Mouse (Mus musculus): Measurements from ENCODE around the gene Rnase2a. TPM values are rescaled to one million over a fixed set of nuclear protein-coding genes. Genes with fewer than 3 reads are reported as not detected.
"Not testable (repeated sequence)": the region's sequence is repeated elsewhere in the genome, so short reads cannot be mapped to it uniquely, and the experiment has no call there.

Rnase2a gene
- polyA plus RNA-seq, 1 experiment from 2014 or later, result not detected

GRCm38 (mm10) chr14:51250348-51250747, 5.6 kb downstream of the Rnase2a start:
- Histone ChIP-seq H3K4me3 (ENCODE audit: low read depth, low read length) (no peak overlapping the region), H3K27ac (ENCODE audit: low read depth, low read length) (no peak overlapping the region), H3K4me2 (no peak overlapping the region), H3K27me3 (ENCODE audit: control insufficient read depth, insufficient read depth, low read length) (no peaks in the 10 kb centered on the region), H3K9ac (ENCODE audit: low read length) (no peak overlapping the region), H3K36me3 (ENCODE audit: control insufficient read depth, insufficient read depth, low read length) (no peaks in the 10 kb centered on the region), H3K9me3 (ENCODE audit: control insufficient read depth, low read length) (no peaks in the 10 kb centered on the region), H3K4me1 (ENCODE audit: control insufficient read depth, insufficient read depth, low read length) (no peaks in the 10 kb centered on the region)
- DNase-seq (ENCODE audit: low spot score, missing footprints), result no peak
- 72% methylated on average over 3 of the region's 3 CpGs for whole genome bisulfite sequencing
- ATAC-seq (ENCODE audit: low FRiP score), result no peak

GRCm38 (mm10) chr14:51247736-51248135, 8.2 kb downstream of the Rnase2a start:
- H3K36me3 ChIP-seq (ENCODE audit: control insufficient read depth, insufficient read depth, low read length), result no peaks in the 10 kb centered on the region
- H3K4me2 ChIP-seq, result no peak overlapping the region
- no peaks in the 10 kb centered on the region for H3K4me1 ChIP-seq (ENCODE audit: control insufficient read depth, insufficient read depth, low read length)
- H3K27me3 ChIP-seq (ENCODE audit: control insufficient read depth, insufficient read depth, low read length), result no peaks in the 10 kb centered on the region
- 71% methylated on average over 1 of the region's 1 CpGs for WGBS
- H3K9ac ChIP-seq (ENCODE audit: low read length), result no peak overlapping the region
- no peak overlapping the region for H3K27ac ChIP-seq (ENCODE audit: low read depth, low read length)
- DNase-seq (ENCODE audit: low spot score, missing footprints) (no peak), ATAC-seq (ENCODE audit: low FRiP score) (no peak)
- H3K4me3 ChIP-seq (ENCODE audit: low read depth, low read length), result no peak overlapping the region
- H3K9me3 ChIP-seq (ENCODE audit: control insufficient read depth, low read length), result no peaks in the 10 kb centered on the region

GRCm38 (mm10) chr14:51240899-51241298, 15.0 kb downstream of the Rnase2a start:
- Histone ChIP-seq H3K27ac (ENCODE audit: low read depth, low read length) (no peak overlapping the region), H3K9ac (ENCODE audit: low read length) (no peak overlapping the region), H3K4me2 (no peak overlapping the region), H3K4me3 (ENCODE audit: low read depth, low read length) (no peak overlapping the region), H3K9me3 (ENCODE audit: control insufficient read depth, low read length) (no peaks in the 10 kb centered on the region), H3K27me3 (ENCODE audit: control insufficient read depth, insufficient read depth, low read length) (no peaks in the 10 kb centered on the region), H3K36me3 (ENCODE audit: control insufficient read depth, insufficient read depth, low read length) (no peaks in the 10 kb centered on the region), H3K4me1 (ENCODE audit: control insufficient read depth, insufficient read depth, low read length) (no peaks in the 10 kb centered on the region)
- no peak for DNase-seq (ENCODE audit: low spot score, missing footprints)
- no peak for ATAC-seq (ENCODE audit: low FRiP score)

- not testable (repeated sequence) for DNase-seq (ENCODE audit: low spot score, missing footprints); H3K4me1 ChIP-seq (ENCODE audit: control insufficient read depth, insufficient read depth, low read length); ATAC-seq (ENCODE audit: low FRiP score); H3K27ac ChIP-seq (ENCODE audit: low read depth, low read length); H3K4me2 ChIP-seq; H3K9ac ChIP-seq (ENCODE audit: low read length); H3K4me3 ChIP-seq (ENCODE audit: low read depth, low read length); H3K27me3 ChIP-seq (ENCODE audit: control insufficient read depth, insufficient read depth, low read length); H3K9me3 ChIP-seq (ENCODE audit: control insufficient read depth, low read length); H3K36me3 ChIP-seq (ENCODE audit: control insufficient read depth, insufficient read depth, low read length)
- WGBS, result 86% methylated on average over 1 of the region's 1 CpGs
These were observed 18.4 kb downstream of the Rnase2a start for GRCm38 (mm10) chr14:51237488-51237887.

- WGBS, result 61% methylated on average over 4 of the region's 4 CpGs
- H3K27ac ChIP-seq (ENCODE audit: low read depth, low read length); DNase-seq (ENCODE audit: low spot score, missing footprints); H3K4me2 ChIP-seq; H3K4me3 ChIP-seq (ENCODE audit: low read depth, low read length); ATAC-seq (ENCODE audit: low FRiP score); H3K4me1 ChIP-seq (ENCODE audit: control insufficient read depth, insufficient read depth, low read length); H3K9me3 ChIP-seq (ENCODE audit: control insufficient read depth, low read length); H3K27me3 ChIP-seq (ENCODE audit: control insufficient read depth, insufficient read depth, low read length); H3K36me3 ChIP-seq (ENCODE audit: control insufficient read depth, insufficient read depth, low read length); H3K9ac ChIP-seq (ENCODE audit: low read length): not testable (repeated sequence)
These were observed 26.3 kb downstream of the Rnase2a start for GRCm38 (mm10) chr14:51229657-51230056.

GRCm38 (mm10) chr14:51220075-51220474, 35.8 kb downstream of the Rnase2a start:
- not testable (repeated sequence) for DNase-seq (ENCODE audit: low spot score, missing footprints); H3K9me3 ChIP-seq (ENCODE audit: control insufficient read depth, low read length); H3K4me1 ChIP-seq (ENCODE audit: control insufficient read depth, insufficient read depth, low read length); H3K36me3 ChIP-seq (ENCODE audit: control insufficient read depth, insufficient read depth, low read length); H3K4me2 ChIP-seq; ATAC-seq (ENCODE audit: low FRiP score); H3K27me3 ChIP-seq (ENCODE audit: control insufficient read depth, insufficient read depth, low read length); H3K9ac ChIP-seq (ENCODE audit: low read length); H3K4me3 ChIP-seq (ENCODE audit: low read depth, low read length); H3K27ac ChIP-seq (ENCODE audit: low read depth, low read length)
- 92% methylated on average over 3 of the region's 3 CpGs for WGBS

Other genes starting within 250 kb of the Rnase2a start
- gene Rnase10, start 248.4 kb downstream of the Rnase2a start, polyA plus RNA-seq (2014; fragmentation: Nextera tagmentation; extraction: Ambion mirVana), result not detected in 2 replicates
- not detected in 2 replicates for gene Rnase9, start 214.2 kb downstream of the Rnase2a start, polyA plus RNA-seq (2014; fragmentation: Nextera tagmentation; extraction: Ambion mirVana)
- not detected in 2 replicates for gene Rnase11, start 205.9 kb downstream of the Rnase2a start, polyA plus RNA-seq (2014; fragmentation: Nextera tagmentation; extraction: Ambion mirVana)
- gene Rnase12, start 198.5 kb downstream of the Rnase2a start, polyA plus RNA-seq (2014; fragmentation: Nextera tagmentation; extraction: Ambion mirVana), result not detected in 2 replicates
- gene Olfr750, start 181.7 kb downstream of the Rnase2a start, polyA plus RNA-seq (2014; fragmentation: Nextera tagmentation; extraction: Ambion mirVana), result not detected in 2 replicates
- 12.3 and 14.9 TPM in 2 replicates for gene Rnase4, start 165.0 kb downstream of the Rnase2a start, polyA plus RNA-seq (2014; fragmentation: Nextera tagmentation; extraction: Ambion mirVana)
- gene Ang, start 165.0 kb downstream of the Rnase2a start, polyA plus RNA-seq (2014; fragmentation: Nextera tagmentation; extraction: Ambion mirVana), result 1.5 and 2.4 TPM in 2 replicates
- gene Eddm3b, start 141.7 kb downstream of the Rnase2a start, polyA plus RNA-seq (2014; fragmentation: Nextera tagmentation; extraction: Ambion mirVana), result not detected in 2 replicates
- 0.12 TPM in 1 of 2 replicates, not detected in the other for gene Rnase6, start 132.2 kb downstream of the Rnase2a start, polyA plus RNA-seq (2014; fragmentation: Nextera tagmentation; extraction: Ambion mirVana)
- gene Rnase1, start 109.3 kb downstream of the Rnase2a start, polyA plus RNA-seq (2014; fragmentation: Nextera tagmentation; extraction: Ambion mirVana), result not detected in 2 replicates
- not detected in 2 replicates for gene Rnase2b, start 93.9 kb downstream of the Rnase2a start, polyA plus RNA-seq (2014; fragmentation: Nextera tagmentation; extraction: Ambion mirVana)
- not detected in 2 replicates for gene Ang2, start 57.0 kb downstream of the Rnase2a start, polyA plus RNA-seq (2014; fragmentation: Nextera tagmentation; extraction: Ambion mirVana)
- gene Ear14, start 52.7 kb downstream of the Rnase2a start, polyA plus RNA-seq (2014; fragmentation: Nextera tagmentation; extraction: Ambion mirVana), result not detected in 2 replicates
- not detected in 2 replicates for gene Gm7247, start 105.6 kb upstream of the Rnase2a start, polyA plus RNA-seq (2014; fragmentation: Nextera tagmentation; extraction: Ambion mirVana)
- gene Vmn2r88, start 154.7 kb upstream of the Rnase2a start, polyA plus RNA-seq (2014; fragmentation: Nextera tagmentation; extraction: Ambion mirVana), result not detected in 2 replicates
- gene Vmn2r89, start 195.7 kb upstream of the Rnase2a start, polyA plus RNA-seq (2014; fragmentation: Nextera tagmentation; extraction: Ambion mirVana), result not detected in 2 replicates

Data from midbrain, embryonic 11.5 days (tissue).